Mouse (Mus musculus): ENCODE measurements around the gene Gm49486. TPM values are rescaled to one million over a fixed set of nuclear protein-coding genes. Genes with fewer than 3 reads are reported as not detected.

The Gm49486 gene
- polyA plus RNA-seq, 1 experiment: 0.05 TPM

DNA sequence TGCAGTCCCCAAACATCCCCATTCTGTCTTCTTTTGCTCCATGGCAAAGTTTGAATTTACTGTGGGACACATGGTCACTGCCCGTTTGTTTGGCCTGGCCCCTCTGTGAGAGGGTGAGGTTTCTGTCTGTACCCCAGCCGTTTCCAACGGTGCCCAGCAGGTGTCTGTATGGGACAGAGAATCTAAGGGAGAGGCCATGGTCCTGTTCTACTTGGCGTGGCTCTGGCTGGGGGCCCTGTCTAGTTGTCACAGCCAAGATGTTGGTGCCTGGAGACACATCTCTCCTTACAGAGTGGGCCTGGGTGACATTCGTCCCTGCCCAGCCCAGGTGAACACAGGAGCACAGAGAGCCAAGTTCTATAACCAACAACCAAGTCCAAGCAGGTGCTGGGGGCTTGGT lies 51.7 kb downstream of the Gm49486 start:
- no peak overlapping the region for H3K4me3 ChIP-seq
- peaks cover 4% of the 10 kb centered on the region for H3K27me3 ChIP-seq (ENCODE audit: control insufficient read depth, insufficient read depth, insufficient read length)
- no peaks in the 10 kb centered on the region for H3K79me2 ChIP-seq (ENCODE audit: control insufficient read depth, insufficient read depth)
- no peak overlapping the region for H3K4me2 ChIP-seq (ENCODE audit: low read depth)
- H3ac ChIP-seq (ENCODE audit: control insufficient read depth, insufficient read length): no peak overlapping the region
- no peaks in the 10 kb centered on the region for H3K36me3 ChIP-seq (ENCODE audit: control insufficient read depth, insufficient read depth)
- TF ChIP-seq POLR2A (IDR thresholded peaks at IDR 0.05; ENCODE audit: insufficient read length, low read depth): no peak
- no peak for TF ChIP-seq TCF12 (IDR thresholded peaks at IDR 0.05; ENCODE audit: insufficient read depth, poor library complexity, severe bottlenecking)
- no peak for TF ChIP-seq USF1 (IDR thresholded peaks at IDR 0.05; ENCODE audit: low read depth)
- no peak for TF ChIP-seq POLR2AphosphoS2 (IDR thresholded peaks at IDR 0.05; ENCODE audit: insufficient read length, low read depth)
- no peak for TF ChIP-seq MAX (IDR thresholded peaks at IDR 0.05; ENCODE audit: low read depth)
- TF ChIP-seq MYOD1 (IDR thresholded peaks at IDR 0.05; ENCODE audit: control insufficient read depth in 1 of 3, insufficient read length in 2 of 3, low read depth in 2 of 3): no peak
- no peak for TF ChIP-seq MYOG (IDR thresholded peaks at IDR 0.05; ENCODE audit: control insufficient read depth in 1 of 3, insufficient read depth in 1 of 3, insufficient read length in 2 of 3, low read depth in 2 of 3)
- no peak for TF ChIP-seq TCF3 (IDR thresholded peaks at IDR 0.05; ENCODE audit: insufficient read length, low read depth)
- TF ChIP-seq CEBPB (IDR thresholded peaks at IDR 0.05; ENCODE audit: insufficient read depth, poor library complexity, severe bottlenecking): no peak
- no peak for TF ChIP-seq E2F4 (IDR thresholded peaks at IDR 0.05; ENCODE audit: insufficient read depth)
- TF ChIP-seq SRF (IDR thresholded peaks at IDR 0.05; ENCODE audit: control insufficient read depth, insufficient read length, low read depth): no peak
- TF ChIP-seq REST (IDR thresholded peaks at IDR 0.05; ENCODE audit: insufficient read depth, insufficient read length): no peak

DNA sequence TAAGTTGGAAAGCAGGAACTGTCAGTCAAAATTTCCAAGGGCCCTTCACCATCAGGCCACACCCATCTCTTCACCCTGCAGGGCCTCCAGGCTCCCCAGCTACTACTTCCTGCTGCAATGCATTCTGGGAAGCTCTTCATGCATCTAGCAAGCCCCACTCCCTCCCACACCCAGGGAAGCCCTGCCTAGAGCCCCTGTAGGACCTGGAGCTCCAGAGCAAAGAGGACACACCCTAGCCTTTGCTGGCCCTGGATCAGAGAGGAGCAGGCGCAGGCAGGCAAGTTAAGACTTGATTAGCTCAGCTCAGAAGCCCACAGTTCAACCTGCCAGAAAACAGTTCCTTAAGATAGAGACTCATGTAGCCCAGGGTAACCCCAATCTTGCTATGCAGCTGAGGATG lies 52.2 kb downstream of the Gm49486 start:
- no peak overlapping the region for H3ac ChIP-seq (ENCODE audit: control insufficient read depth, insufficient read length)
- H3K36me3 ChIP-seq (ENCODE audit: control insufficient read depth, insufficient read depth): peaks cover 2% of the 10 kb centered on the region
- H3K79me2 ChIP-seq (ENCODE audit: control insufficient read depth, insufficient read depth): no peaks in the 10 kb centered on the region
- TF ChIP-seq USF1 (IDR thresholded peaks at IDR 0.05; ENCODE audit: low read depth) (no peak), MYOD1 (IDR thresholded peaks at IDR 0.05; ENCODE audit: control insufficient read depth in 1 of 3, insufficient read length in 2 of 3, low read depth in 2 of 3) (no peak), TCF3 (IDR thresholded peaks at IDR 0.05; ENCODE audit: insufficient read length, low read depth) (no peak), REST (IDR thresholded peaks at IDR 0.05; ENCODE audit: insufficient read depth, insufficient read length) (no peak), MYOG (IDR thresholded peaks at IDR 0.05; ENCODE audit: control insufficient read depth in 1 of 3, insufficient read depth in 1 of 3, insufficient read length in 2 of 3, low read depth in 2 of 3) (no peak), CEBPB (IDR thresholded peaks at IDR 0.05; ENCODE audit: insufficient read depth, poor library complexity, severe bottlenecking) (no peak), POLR2A (IDR thresholded peaks at IDR 0.05; ENCODE audit: insufficient read length, low read depth) (no peak), TCF12 (IDR thresholded peaks at IDR 0.05; ENCODE audit: insufficient read depth, poor library complexity, severe bottlenecking) (no peak), E2F4 (IDR thresholded peaks at IDR 0.05; ENCODE audit: insufficient read depth) (no peak)
- H3K4me2 ChIP-seq (ENCODE audit: low read depth): no peak overlapping the region
- H3K4me3 ChIP-seq: no peak overlapping the region
- peaks cover 4% of the 10 kb centered on the region for H3K27me3 ChIP-seq (ENCODE audit: control insufficient read depth, insufficient read depth, insufficient read length)

DNA sequence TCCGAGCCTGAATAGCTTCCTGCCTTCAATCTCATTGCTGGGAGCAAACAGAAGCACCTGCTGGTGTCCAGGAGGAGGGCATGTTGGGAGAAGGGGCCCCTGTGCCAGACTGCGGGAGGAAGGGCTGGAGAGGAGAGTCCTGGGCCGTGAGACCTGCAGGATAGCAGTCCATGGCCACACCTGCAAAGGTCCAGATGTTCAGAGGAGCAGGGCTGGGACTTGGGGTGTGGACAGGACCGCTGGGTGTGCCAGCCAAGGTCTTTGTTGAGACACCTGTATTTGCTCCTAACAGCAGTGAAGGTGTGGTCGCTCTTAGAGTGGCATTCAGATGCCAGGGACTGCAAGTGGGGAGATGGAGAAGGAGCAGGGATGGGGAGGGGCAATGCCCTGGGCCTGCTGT lies 53.2 kb downstream of the Gm49486 start:
- Histone ChIP-seq H3ac (ENCODE audit: control insufficient read depth, insufficient read length) (no peak overlapping the region), H3K27me3 (ENCODE audit: control insufficient read depth, insufficient read depth, insufficient read length) (peaks cover 4% of the 10 kb centered on the region), H3K4me2 (ENCODE audit: low read depth) (no peak overlapping the region), H3K4me3 (no peak overlapping the region), H3K79me2 (ENCODE audit: control insufficient read depth, insufficient read depth) (no peaks in the 10 kb centered on the region), H3K36me3 (ENCODE audit: control insufficient read depth, insufficient read depth) (peaks cover 6% of the 10 kb centered on the region)
- TF ChIP-seq REST (IDR thresholded peaks at IDR 0.05; ENCODE audit: insufficient read depth, insufficient read length) (no peak), TCF12 (IDR thresholded peaks at IDR 0.05; ENCODE audit: insufficient read depth, poor library complexity, severe bottlenecking) (no peak), E2F4 (IDR thresholded peaks at IDR 0.05; ENCODE audit: insufficient read depth) (no peak), SRF (IDR thresholded peaks at IDR 0.05; ENCODE audit: control insufficient read depth, insufficient read length, low read depth) (no peak), TCF3 (IDR thresholded peaks at IDR 0.05; ENCODE audit: insufficient read length, low read depth) (no peak), CEBPB (IDR thresholded peaks at IDR 0.05; ENCODE audit: insufficient read depth, poor library complexity, severe bottlenecking) (no peak), MYOG (IDR thresholded peaks at IDR 0.05; ENCODE audit: control insufficient read depth in 1 of 3, insufficient read depth in 1 of 3, insufficient read length in 2 of 3, low read depth in 2 of 3) (no peak), MAX (IDR thresholded peaks at IDR 0.05; ENCODE audit: low read depth) (no peak)

DNA sequence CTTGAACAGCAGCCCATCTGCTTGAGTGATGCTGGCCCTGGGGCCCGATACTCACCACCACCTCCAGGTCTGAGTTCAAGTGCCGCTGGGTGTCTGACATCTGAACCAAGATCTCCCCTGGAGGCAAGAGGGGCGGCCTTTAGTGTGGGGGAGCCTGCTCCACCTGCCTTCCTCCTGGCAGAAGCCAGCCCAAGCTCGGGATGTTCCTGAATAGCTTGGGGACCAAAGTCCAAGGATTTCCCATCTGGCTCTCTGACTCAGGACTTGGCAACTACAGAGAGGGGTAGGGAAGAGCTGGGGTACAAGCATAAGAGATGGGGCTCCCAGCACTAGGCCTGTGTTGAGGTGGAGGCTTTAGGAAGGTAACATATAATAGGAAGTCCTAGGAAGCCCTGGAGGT lies 54.2 kb downstream of the Gm49486 start:
- H3K4me3 ChIP-seq: no peak overlapping the region
- no peak overlapping the region for H3K4me2 ChIP-seq (ENCODE audit: low read depth)
- peaks cover 4% of the 10 kb centered on the region for H3K27me3 ChIP-seq (ENCODE audit: control insufficient read depth, insufficient read depth, insufficient read length)
- no peaks in the 10 kb centered on the region for H3K79me2 ChIP-seq (ENCODE audit: control insufficient read depth, insufficient read depth)
- H3K36me3 ChIP-seq (ENCODE audit: control insufficient read depth, insufficient read depth): peaks cover 8% of the 10 kb centered on the region
- no peak for TF ChIP-seq MYOD1 (IDR thresholded peaks at IDR 0.05; ENCODE audit: control insufficient read depth in 1 of 3, insufficient read length in 2 of 3, low read depth in 2 of 3)
- TF ChIP-seq E2F4 (IDR thresholded peaks at IDR 0.05; ENCODE audit: insufficient read depth): no peak
- no peak for TF ChIP-seq USF1 (IDR thresholded peaks at IDR 0.05; ENCODE audit: low read depth)
- TF ChIP-seq MAX (IDR thresholded peaks at IDR 0.05; ENCODE audit: low read depth): no peak
- TF ChIP-seq CEBPB (IDR thresholded peaks at IDR 0.05; ENCODE audit: insufficient read depth, poor library complexity, severe bottlenecking): no peak
- H3ac ChIP-seq (ENCODE audit: control insufficient read depth, insufficient read length): no peak overlapping the region

- H3K4me3 ChIP-seq: no peak within 1 kb of the TSS
- TF ChIP-seq E2F4 (IDR thresholded peaks at IDR 0.05; ENCODE audit: insufficient read depth) (no peak), TCF12 (IDR thresholded peaks at IDR 0.05; ENCODE audit: insufficient read depth, poor library complexity, severe bottlenecking) (no peak), MYOD1 (IDR thresholded peaks at IDR 0.05; ENCODE audit: control insufficient read depth in 1 of 3, insufficient read length in 2 of 3, low read depth in 2 of 3) (no peak), TCF3 (IDR thresholded peaks at IDR 0.05; ENCODE audit: insufficient read length, low read depth) (no peak)
Measured at GRCm38 (mm10) chr15:79285399-79285798, 56.2 kb downstream of the Gm49486 start, which contains the start of gene Baiap2l2. Gene Baiap2l2 (minus strand): TSS chr15:79285537.

More at GRCm38 (mm10) chr15:79285399-79285798, 56.2 kb downstream of the Gm49486 start, which contains the start of gene Baiap2l2:
- H3K4me2 ChIP-seq (ENCODE audit: low read depth): no peak within 1 kb of the TSS
- no peaks in the 10 kb centered on the region for H3K79me2 ChIP-seq (ENCODE audit: control insufficient read depth, insufficient read depth)
- no peak within 1 kb of the TSS for H3ac ChIP-seq (ENCODE audit: control insufficient read depth, insufficient read length)
- H3K27me3 ChIP-seq (ENCODE audit: control insufficient read depth, insufficient read depth, insufficient read length): peaks cover 4% of the 10 kb centered on the region
- peaks cover 8% of the 10 kb centered on the region for H3K36me3 ChIP-seq (ENCODE audit: control insufficient read depth, insufficient read depth)
